22 mouse cellular contexts compared by ENCODE assay signal in the genomic region with DNA sequence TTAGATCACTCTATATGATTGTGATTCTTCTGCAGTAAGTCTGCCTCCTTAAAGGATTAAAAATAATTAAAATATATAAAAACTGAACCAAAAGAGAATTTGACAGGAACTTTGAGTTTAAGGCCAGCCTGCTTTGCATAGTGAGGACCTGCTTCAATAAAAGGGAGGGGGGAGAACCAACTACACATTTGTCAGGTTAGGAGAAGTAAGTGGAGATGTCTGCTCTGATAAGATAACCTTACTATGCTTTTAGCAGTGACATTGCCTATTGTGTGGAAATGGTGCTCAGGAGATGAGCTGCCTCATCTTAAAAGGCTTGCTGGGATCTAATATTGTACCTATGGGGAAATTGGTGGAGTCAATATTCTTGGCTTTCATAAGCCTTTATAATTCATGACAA. TPM values are rescaled to one million over a fixed set of nuclear protein-coding genes. Genes with fewer than 3 reads are reported as not detected.
DNase-seq lines count a peak whose midpoint lies in the region; ATAC-seq and TF ChIP-seq lines count a peak whose summit lies in the region.
"Had no signal": no experiment of that assay in that cellular context is flagged by ENCODE, and none has a peak within 500 bp of the region (broad histone marks: within the 10 kb centered on the region; RNA-seq: fewer than 3 reads in every experiment).

No protein-coding gene starts in this region.

- DNase-seq in G1E (ENCODE audit: low spot score) (peak; percentile 5), MEL (ENCODE audit: low read depth, low spot score) (peak; percentile 47)
- DNase-seq in adrenal gland, adult (ENCODE audit: inconsistent age in 2 of 2, low spot score in 1 of 2): no peak
- no peak for DNase-seq in heart, adult 8-10 months (ENCODE audit: low spot score)
- DNase-seq: adrenal gland, adult 2 months; adrenal gland, adult 8-10 months; adrenal gland, postnatal 10 days; adrenal gland, postnatal 14 days; adrenal gland, postnatal 25 days; adrenal gland, postnatal 36 days; B cell, adult 2 months; cerebellum, adult 11 months; cerebellum, adult 11-12 months; cerebellum, adult 18-20 months; cerebellum, adult 2 months; cerebellum, adult 8-10 months; cerebellum, adult 9-10 months had no signal

- TF ChIP-seq POLR2A in MEL (IDR thresholded peaks at IDR 0.05; ENCODE audit: control insufficient read depth in 1 of 2, insufficient read depth in 1 of 2, low read depth in 1 of 2, low read length in 2 of 2, poor library complexity in 1 of 2): no peak

- peak; percentile 53 to 70; a peak in 3 of 4 replicates for TF ChIP-seq EP300 in MEL (IDR thresholded peaks at IDR 0.05; ENCODE audit: low read depth in 1 of 2, low read length in 2 of 2)

- peaks cover 90% of the 10 kb centered on the region for H3K36me3 ChIP-seq in G1E (replicated peaks)
- H3K36me3 ChIP-seq in MEL (ENCODE audit: control insufficient read depth in 1 of 2, insufficient read depth in 2 of 2, low read length in 2 of 2): peaks cover 25 to 63% of the 10 kb centered on the region in 2 experiments

- H3K79me2 ChIP-seq in MEL (ENCODE audit: control insufficient read depth, insufficient read depth, low read length, poor library complexity): peaks cover 4% of the 10 kb centered on the region; the same call in 1 of the 2 replicates

- H3K4me3 ChIP-seq in G1E (ENCODE audit: low read depth, low read length) (no peak overlapping the region), MEL (ENCODE audit: control insufficient read depth in 1 of 2, insufficient read depth in 1 of 2, low read depth in 2 of 2, low read length in 2 of 2) (no peak overlapping the region)

- peak; percentile 73 for ATAC-seq in G1E (ENCODE audit: extremely low read depth, insufficient number of reproducible peaks, low FRiP score, poor library complexity, severe bottlenecking)
- ATAC-seq: activated CD4-positive, CD25-positive, alpha-beta regulatory T cell, adult 4 months; CD4-positive, CD25-positive, alpha-beta regulatory T cell, adult 4 months; Patski had no signal

- TF ChIP-seq CTCF in G1E (IDR thresholded peaks at IDR 0.05; ENCODE audit: low read depth, low read length): no peak
- TF ChIP-seq CTCF in MEL (IDR thresholded peaks at IDR 0.05 in 2 of 3, conservative IDR thresholded peaks at IDR 0.05 in 1 of 3; ENCODE audit: control insufficient read depth in 1 of 3, insufficient read depth in 1 of 3, low read depth in 2 of 3, low read length in 3 of 3, poor library complexity in 1 of 3, severe bottlenecking in 1 of 3): no peak

- TF ChIP-seq RAD21 in MEL (IDR thresholded peaks at IDR 0.05; ENCODE audit: low read depth, low read length): no peak

- H3K9me3 ChIP-seq in G1E (replicated peaks) (no peaks in the 10 kb centered on the region), MEL (replicated peaks; ENCODE audit: insufficient read depth, low read length) (no peaks in the 10 kb centered on the region)

- peaks cover 23% of the 10 kb centered on the region for H3K4me1 ChIP-seq in G1E (ENCODE audit: insufficient read depth, low read depth, low read length)
- peaks cover 0 to 6% of the 10 kb centered on the region in 2 experiments; a peak in 2 of 4 replicates for H3K4me1 ChIP-seq in MEL (ENCODE audit: control insufficient read depth in 1 of 2, insufficient read depth in 2 of 2, low read length in 2 of 2)

- H3K27me3 ChIP-seq in G1E (ENCODE audit: insufficient read depth, low read length) (no peaks in the 10 kb centered on the region), MEL (ENCODE audit: control insufficient read depth in 1 of 2, insufficient read depth in 2 of 2, low read length in 2 of 2) (no peaks in the 10 kb centered on the region)
- H3K27me3 ChIP-seq: CH12.LX, Patski had no signal

- no peak overlapping the region for H3K9ac ChIP-seq in MEL (ENCODE audit: control insufficient read depth, low read depth, low read length, poor library complexity, severe bottlenecking)

- H3K27ac ChIP-seq in MEL (ENCODE audit: control insufficient read depth, low read depth, low read length): no peak overlapping the region

TF ChIP-seq in MEL, 35 proteins besides CTCF, POLR2A, EP300 and RAD21:
- TF ChIP-seq BHLHE40 (IDR thresholded peaks at IDR 0.05; ENCODE audit: borderline replicate concordance, low read depth, low read length) (no peak), TCF12 (IDR thresholded peaks at IDR 0.05; ENCODE audit: low read depth, low read length) (peak; percentile 81), POLR2AphosphoS5 (IDR thresholded peaks at IDR 0.05; ENCODE audit: borderline replicate concordance, low read depth, low read length) (no peak), GATA1 (IDR thresholded peaks at IDR 0.05; ENCODE audit: low read depth, low read length) (peak; percentile 80), ELF1 (IDR thresholded peaks at IDR 0.05; ENCODE audit: low read depth, low read length) (no peak), TBP (IDR thresholded peaks at IDR 0.05; ENCODE audit: low read depth, low read length) (no peak), NELFE (IDR thresholded peaks at IDR 0.05; ENCODE audit: low read depth, low read length) (no peak), SIN3A (IDR thresholded peaks at IDR 0.05; ENCODE audit: low read length) (no peak), MAFK (IDR thresholded peaks at IDR 0.05; ENCODE audit: borderline replicate concordance, low read depth, low read length) (no peak), E2F4 (IDR thresholded peaks at IDR 0.05; ENCODE audit: borderline replicate concordance, low read depth, low read length) (no peak), NRF1 (IDR thresholded peaks at IDR 0.05; ENCODE audit: insufficient read depth, low read depth, low read length, poor library complexity, severe bottlenecking) (no peak), GABPA (IDR thresholded peaks at IDR 0.05; ENCODE audit: low read depth, low read length) (no peak), MYC (IDR thresholded peaks at IDR 0.05; ENCODE audit: low read depth, low read length) (no peak), HCFC1 (IDR thresholded peaks at IDR 0.05; ENCODE audit: low read depth, low read length) (no peak), ZKSCAN1 (IDR thresholded peaks at IDR 0.05; ENCODE audit: low read depth, low read length) (no peak), POLR2AphosphoS2 (IDR thresholded peaks at IDR 0.05; ENCODE audit: low read length) (no peak), SMC3 (IDR thresholded peaks at IDR 0.05; ENCODE audit: low read depth, low read length) (no peak), ZC3H11A (IDR thresholded peaks at IDR 0.05; ENCODE audit: low read depth, low read length) (no peak), UBTF (IDR thresholded peaks at IDR 0.05; ENCODE audit: borderline replicate concordance, insufficient read depth, low read depth, low read length) (no peak), ETS1 (IDR thresholded peaks at IDR 0.05; ENCODE audit: low read depth, low read length) (0 out of 2 replicates have a peak, but pooled peaks have one; percentile 31), USF2 (IDR thresholded peaks at IDR 0.05; ENCODE audit: borderline replicate concordance in 1 of 2, insufficient read depth in 1 of 2, low read depth in 1 of 2, low read length in 2 of 2) (no peak), MAX (IDR thresholded peaks at IDR 0.05; ENCODE audit: low read length) (no peak), ZNF384 (IDR thresholded peaks at IDR 0.05; ENCODE audit: low read depth, low read length) (no peak), CHD2 (IDR thresholded peaks at IDR 0.05; ENCODE audit: low read length) (no peak), RCOR1 (IDR thresholded peaks at IDR 0.05; ENCODE audit: low read depth, low read length) (no peak), MYB (IDR thresholded peaks at IDR 0.05; ENCODE audit: low read depth, low read length) (no peak), JUND (IDR thresholded peaks at IDR 0.05; ENCODE audit: low read depth, low read length) (no peak), MAZ (IDR thresholded peaks at IDR 0.05; ENCODE audit: low read depth, low read length) (peak; percentile 50; the same call in 1 of the 2 replicates), ZMIZ1 (IDR thresholded peaks at IDR 0.05; ENCODE audit: low read depth, low read length) (no peak), KAT2A (conservative IDR thresholded peaks at IDR 0.05; ENCODE audit: low read depth, low read length) (no peak), USF1 (IDR thresholded peaks at IDR 0.05; ENCODE audit: low read depth, low read length) (no peak), CHD1 (IDR thresholded peaks at IDR 0.05; ENCODE audit: low read depth, low read length) (no peak), MXI1 (IDR thresholded peaks at IDR 0.05; ENCODE audit: low read depth, low read length) (no peak), TAL1 (IDR thresholded peaks at IDR 0.05; ENCODE audit: low read length) (peak; percentile 57), MEF2A (IDR thresholded peaks at IDR 0.05; ENCODE audit: extremely low read depth, insufficient replicate concordance, low read depth, low read length, poor library complexity, severe bottlenecking) (no peak)

RNA-seq across cellular contexts. Expression of a gene that starts 17.2 kb away (rescaled TPM):
- 4.9 TPM in 1 of 2 replicates, not detected in the other for total RNA-seq in G1E (2014; fragmentation: Nextera tagmentation)
- 1.6 TPM in 1 of 2 replicates, not detected in the other for total RNA-seq in G1E (2017)
- polyA plus RNA-seq in G1E (2012): 0.70 and 1.1 TPM in 2 replicates
- total RNA-seq in MEL (2012; rRNA removed): 1.0 TPM in 1 of 2 replicates, not detected in the other
- not detected for polyA plus RNA-seq in MEL (2012; ENCODE audit: insufficient read depth in 1 of 2, insufficient read length in 2 of 2, low read depth in 1 of 2, low replicate concordance in 2 of 2, missing spikeins in 1 of 2)
- not detected for total RNA-seq in heart, adult 8-10 months (2022)
- total RNA-seq: adrenal gland, postnatal 10 days; adrenal gland, postnatal 14 days; adrenal gland, postnatal 25 days; ES-E14 had no signal
- polyA plus RNA-seq: activated CD4-positive, CD25-positive, alpha-beta regulatory T cell, adult 4 months; adrenal gland, adult 2 months; Patski had no signal

RNA-seq across cellular contexts. Expression of a gene that starts 17.4 kb away (rescaled TPM):
- total RNA-seq in G1E (2014; fragmentation: Nextera tagmentation) (108 and 137 TPM in 2 replicates), G1E (2017) (135 and 147 TPM in 2 replicates), MEL (2012; rRNA removed) (125 and 131 TPM in 2 replicates)
- polyA plus RNA-seq in G1E (2012) (128 and 194 TPM in 2 replicates), MEL (2012; ENCODE audit: insufficient read depth in 1 of 2, insufficient read length in 2 of 2, low read depth in 1 of 2, low replicate concordance in 2 of 2, missing spikeins in 1 of 2) (100 to 1,000 TPM in 1 of 2 experiments, not detected in 1; 157 TPM)
- total RNA-seq in heart, adult 8-10 months (2022): 10 to 100 TPM; 79.5 to 84.4 (median 83.3) TPM

Comparison
In these comparisons a context has a peak if more than half of its experiments do, and no peak if none do; other contexts are left out.
1. DNase-seq: peak in G1E (single experiment) and MEL (single experiment); none in adrenal gland, adult (0 of 2) and heart, adult 8-10 months (single experiment).